ENCODE assay signal across 8 mouse cellular contexts in the genomic region with DNA sequence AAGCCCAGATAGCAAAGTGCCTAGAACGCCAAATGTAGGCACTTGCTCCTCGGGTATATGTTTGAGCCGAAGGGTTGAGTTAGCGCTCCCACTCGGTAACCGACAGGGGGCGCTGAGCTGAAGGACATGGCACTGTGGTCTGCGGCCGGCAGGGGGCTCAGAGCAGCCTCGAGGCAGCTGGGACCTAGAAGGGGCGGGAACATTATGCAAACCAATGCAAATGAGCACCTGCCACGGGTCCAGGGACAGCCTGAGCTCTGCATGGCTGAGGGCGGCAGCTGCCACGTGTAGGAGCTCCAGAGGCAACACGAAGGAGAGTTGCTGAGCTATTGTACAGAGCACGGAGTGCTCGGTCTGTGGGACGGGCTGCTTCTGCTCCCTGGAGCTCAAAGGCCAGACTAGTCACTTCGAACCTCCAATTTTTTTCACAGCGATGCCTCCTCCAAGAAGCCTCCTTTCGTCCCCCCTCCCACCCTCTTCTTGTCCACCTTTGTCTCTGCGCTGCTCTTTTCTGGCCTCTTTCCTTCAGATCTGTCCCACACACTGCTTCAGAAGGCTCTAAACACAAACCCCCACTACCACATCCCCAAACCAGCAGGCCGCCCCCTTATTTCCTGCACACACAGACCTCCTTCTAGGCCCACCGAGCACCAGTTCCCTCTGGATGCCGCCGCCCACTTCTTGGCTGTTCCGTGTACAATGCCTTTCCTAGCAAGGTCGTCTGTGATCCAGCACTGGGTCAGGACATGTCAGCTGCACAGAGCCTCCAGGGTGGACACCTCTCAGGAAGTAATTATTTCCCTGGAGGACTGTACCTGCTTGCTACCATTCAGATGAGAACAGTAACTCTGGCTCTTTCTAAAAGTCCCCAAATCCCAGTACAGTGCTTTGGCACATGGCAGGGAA. TPM values are rescaled to one million over a fixed set of nuclear protein-coding genes. Genes with fewer than 3 reads are reported as not detected.
DNase-seq lines count a peak whose midpoint lies in the region; ATAC-seq and TF ChIP-seq lines count a peak whose summit lies in the region.

No protein-coding gene starts in this region.

- no peak for DNase-seq in heart, adult 11 months
- peak; percentile 81 for DNase-seq in cerebellum, adult 8-10 months
- DNase-seq in kidney, adult 2 months: peak; percentile 61
- peak; percentile 91 for DNase-seq in limb, embryonic 11.5 days (ENCODE audit: low spot score)
- DNase-seq in midbrain, embryonic 14.5 days: peak; percentile 91
- DNase-seq in spleen, postnatal 36 days (ENCODE audit: low spot score in 2 of 2): peak; percentile 20 to 26

- H3K9ac ChIP-seq in heart, embryonic 11.5 days (ENCODE audit: low read depth, low read length): no peak overlapping the region
- no peak overlapping the region for H3K9ac ChIP-seq in limb, embryonic 11.5 days (ENCODE audit: low read length)
- H3K9ac ChIP-seq in midbrain, embryonic 14.5 days (replicated peaks; ENCODE audit: low read length): no peak overlapping the region

- ATAC-seq in heart, embryonic 11.5 days (replicated peaks; ENCODE audit: insufficient number of reproducible peaks, low FRiP score, low TSS enrichment): peak; percentile 40; the same call in 1 of the 2 replicates
- peak; percentile 80 for ATAC-seq in frontal cortex, adult (ENCODE audit: low TSS enrichment)
- peak; percentile 70; the same call in 1 of the 2 replicates for ATAC-seq in limb, embryonic 11.5 days (ENCODE audit: insufficient number of reproducible peaks, low FRiP score, low TSS enrichment, low read depth)
- peak; percentile 87 for ATAC-seq in midbrain, embryonic 14.5 days (ENCODE audit: low FRiP score, low TSS enrichment)

- no peak for TF ChIP-seq POLR2A in kidney, adult 2 months (IDR thresholded peaks at IDR 0.05; ENCODE audit: low read depth, low read length)

- H3K4me3 ChIP-seq in heart, embryonic 11.5 days (ENCODE audit: low read depth, low read length): no peak overlapping the region
- no peak overlapping the region for H3K4me3 ChIP-seq in kidney, adult 2 months (ENCODE audit: insufficient read depth, low read depth, low read length)
- no peak overlapping the region for H3K4me3 ChIP-seq in limb, embryonic 11.5 days (ENCODE audit: low read depth, low read length)
- H3K4me3 ChIP-seq in midbrain, embryonic 14.5 days (replicated peaks; ENCODE audit: low read depth, low read length): no peak overlapping the region

- TF ChIP-seq CTCF in kidney, adult 2 months (conservative IDR thresholded peaks at IDR 0.05; ENCODE audit: insufficient read depth, insufficient read length, low read depth, low read length): peak; percentile 79

- H3K4me2 ChIP-seq in heart, embryonic 11.5 days: no peak overlapping the region
- H3K4me2 ChIP-seq in limb, embryonic 11.5 days (ENCODE audit: low read depth, severe bottlenecking): no peak overlapping the region
- H3K4me2 ChIP-seq in midbrain, embryonic 14.5 days (ENCODE audit: low read length): no peak overlapping the region

- H3K4me1 ChIP-seq in heart, embryonic 11.5 days (ENCODE audit: control insufficient read depth, insufficient read depth, low read length): no peaks in the 10 kb centered on the region
- H3K4me1 ChIP-seq in kidney, adult 2 months (ENCODE audit: control insufficient read depth, insufficient read depth, low read length): no peaks in the 10 kb centered on the region
- no peaks in the 10 kb centered on the region for H3K4me1 ChIP-seq in limb, embryonic 11.5 days (ENCODE audit: control insufficient read depth, insufficient read depth, low read length)
- H3K4me1 ChIP-seq in midbrain, embryonic 14.5 days (ENCODE audit: control insufficient read depth, insufficient read depth, low read length): peaks cover 12% of the 10 kb centered on the region; the same call in 1 of the 2 replicates

- H3K9me3 ChIP-seq in heart, embryonic 11.5 days (replicated peaks; ENCODE audit: control insufficient read depth, low read length): no peaks in the 10 kb centered on the region
- H3K9me3 ChIP-seq in limb, embryonic 11.5 days (ENCODE audit: control insufficient read depth, low read length): no peaks in the 10 kb centered on the region
- no peaks in the 10 kb centered on the region for H3K9me3 ChIP-seq in midbrain, embryonic 14.5 days (ENCODE audit: control insufficient read depth, low read length)

- H3K27ac ChIP-seq in heart, embryonic 11.5 days (ENCODE audit: low read depth, low read length): no peak overlapping the region
- no peak overlapping the region for H3K27ac ChIP-seq in kidney, adult 2 months (ENCODE audit: insufficient read depth, low read depth, low read length)
- no peak overlapping the region for H3K27ac ChIP-seq in limb, embryonic 11.5 days (replicated peaks; ENCODE audit: low read depth, low read length)
- peak overlapping the region; percentile 26; the same call in 1 of the 2 replicates for H3K27ac ChIP-seq in midbrain, embryonic 14.5 days (replicated peaks; ENCODE audit: low read depth, low read length)

- 32% methylated on average over 28 of the region's 28 CpGs for WGBS in heart, embryonic 11.5 days (ENCODE audit: insufficient replicate concordance)
- 31% methylated on average over 28 of the region's 28 CpGs for WGBS in kidney, adult 2 months
- WGBS in limb, embryonic 11.5 days: 34% methylated on average over 28 of the region's 28 CpGs
- 25% methylated on average over 28 of the region's 28 CpGs for WGBS in midbrain, embryonic 14.5 days

- peaks cover 34% of the 10 kb centered on the region for H3K27me3 ChIP-seq in heart, embryonic 11.5 days (ENCODE audit: control insufficient read depth, insufficient read depth, low read length)
- H3K27me3 ChIP-seq in kidney, adult 2 months (replicated peaks; ENCODE audit: control insufficient read depth, insufficient read depth, low read length): no peaks in the 10 kb centered on the region
- H3K27me3 ChIP-seq in limb, embryonic 11.5 days (ENCODE audit: control insufficient read depth, insufficient read depth, low read length): no peaks in the 10 kb centered on the region
- no peaks in the 10 kb centered on the region for H3K27me3 ChIP-seq in midbrain, embryonic 14.5 days (ENCODE audit: control insufficient read depth, insufficient read depth, low read length)

- H3K36me3 ChIP-seq in heart, embryonic 11.5 days (ENCODE audit: control insufficient read depth, insufficient read depth, low read length): no peaks in the 10 kb centered on the region
- no peaks in the 10 kb centered on the region for H3K36me3 ChIP-seq in kidney, adult 2 months (ENCODE audit: control insufficient read depth, insufficient read depth, low read length)
- no peaks in the 10 kb centered on the region for H3K36me3 ChIP-seq in limb, embryonic 11.5 days (ENCODE audit: control insufficient read depth, insufficient read depth, low read length)
- no peaks in the 10 kb centered on the region for H3K36me3 ChIP-seq in midbrain, embryonic 14.5 days (ENCODE audit: control insufficient read depth, insufficient read depth, low read length)

RNA-seq across cellular contexts. Expression of a gene that starts 8.0 kb away (rescaled TPM):
- polyA plus RNA-seq in heart, embryonic 11.5 days (2014; fragmentation: Nextera tagmentation; extraction: Ambion mirVana): 0.30 and 0.66 TPM in 2 replicates
- polyA plus RNA-seq in kidney, adult 2 months (2012; rRNA removed): 9.3 and 9.9 TPM in 2 replicates
- polyA plus RNA-seq in limb, embryonic 11.5 days (2014; fragmentation: Nextera tagmentation; extraction: Ambion mirVana): 4.3 and 4.6 TPM in 2 replicates
- not detected in 2 replicates for polyA plus RNA-seq in midbrain, embryonic 14.5 days (2014; fragmentation: Nextera tagmentation; extraction: Ambion mirVana)

RNA-seq across cellular contexts. Expression of a gene that starts 8.5 kb away (rescaled TPM):
- 1.7 and 2.3 TPM in 2 replicates for polyA plus RNA-seq in heart, embryonic 11.5 days (2014; fragmentation: Nextera tagmentation; extraction: Ambion mirVana)
- polyA plus RNA-seq in kidney, adult 2 months (2012; rRNA removed): 0.41 and 0.60 TPM in 2 replicates
- polyA plus RNA-seq in limb, embryonic 11.5 days (2014; fragmentation: Nextera tagmentation; extraction: Ambion mirVana): 0.19 and 0.23 TPM in 2 replicates
- 26.4 and 31.7 TPM in 2 replicates for polyA plus RNA-seq in midbrain, embryonic 14.5 days (2014; fragmentation: Nextera tagmentation; extraction: Ambion mirVana)

RNA-seq across cellular contexts. Expression of a gene that starts 23.5 kb away (rescaled TPM):
- polyA plus RNA-seq in heart, embryonic 11.5 days (2014; fragmentation: Nextera tagmentation; extraction: Ambion mirVana): 5.3 and 5.4 TPM in 2 replicates
- polyA plus RNA-seq in kidney, adult 2 months (2012; rRNA removed): 2.6 and 3.3 TPM in 2 replicates
- polyA plus RNA-seq in limb, embryonic 11.5 days (2014; fragmentation: Nextera tagmentation; extraction: Ambion mirVana): 3.7 and 4.5 TPM in 2 replicates
- polyA plus RNA-seq in midbrain, embryonic 14.5 days (2014; fragmentation: Nextera tagmentation; extraction: Ambion mirVana): 5.6 and 8.0 TPM in 2 replicates

RNA-seq across cellular contexts. Expression of a gene that starts 55.3 kb away (rescaled TPM):
- 5.8 and 7.1 TPM in 2 replicates for polyA plus RNA-seq in heart, embryonic 11.5 days (2014; fragmentation: Nextera tagmentation; extraction: Ambion mirVana)
- polyA plus RNA-seq in kidney, adult 2 months (2012; rRNA removed): 28.2 and 30.6 TPM in 2 replicates
- polyA plus RNA-seq in limb, embryonic 11.5 days (2014; fragmentation: Nextera tagmentation; extraction: Ambion mirVana): 9.6 and 9.8 TPM in 2 replicates
- 33.8 and 35.3 TPM in 2 replicates for polyA plus RNA-seq in midbrain, embryonic 14.5 days (2014; fragmentation: Nextera tagmentation; extraction: Ambion mirVana)
